Mouse (Mus musculus) kidney, postnatal 0 days (tissue): ENCODE data around the gene Olfr777. TPM values are rescaled to one million over a fixed set of nuclear protein-coding genes. Genes with fewer than 3 reads are reported as not detected.
"Not testable (repeated sequence)": the region's sequence is repeated elsewhere in the genome, so short reads cannot be mapped to it uniquely, and the experiment has no call there.

ENCODE experiments used
- ATAC-seq: fragments of 200-750 bp; cut with Nextera tagmentation; replicated peaks from 2 replicates; pipeline ENCODE4 v1.8.0; 2017; ENCODE audit warnings: low read depth, moderate number of reproducible peaks, moderate TSS enrichment, moderate library complexity; ENCODE audit not compliant: low FRiP score
- DNase-seq: peaks from one replicate; pipeline ENCODE4 v3.0.0-alpha.2; 2016; ENCODE audit warnings: low spot score
- H3K27ac ChIP-seq: fragments of 300-500 bp; sonication (generic); 2 replicates; pipeline ENCODE4 v1.5.1; 2014; ENCODE audit warnings: mild to moderate bottlenecking
- H3K27me3 ChIP-seq: fragments of 300-500 bp; sonication (generic); 2 replicates; pipeline ENCODE4 v1.6.1; 2014; ENCODE audit warnings: low read length, mixed read lengths; ENCODE audit not compliant: insufficient read depth
- H3K36me3 ChIP-seq: fragments of 300-500 bp; sonication (generic); 2 replicates; pipeline ENCODE4 v1.6.1; 2014; ENCODE audit warnings: low read length, mixed read lengths; ENCODE audit not compliant: insufficient read depth
- H3K4me1 ChIP-seq: fragments of 300-500 bp; sonication (generic); replicated peaks from 2 replicates; pipeline ENCODE4 v1.6.1; 2014; ENCODE audit warnings: antibody characterized with exemption, low read length, mixed read lengths; ENCODE audit not compliant: insufficient read depth
- H3K4me2 ChIP-seq: fragments of 300-500 bp; sonication (generic); 2 replicates; pipeline ENCODE4 v1.6.1; 2014; ENCODE audit warnings: mild to moderate bottlenecking, low read length, moderate library complexity, mixed read lengths
- H3K4me3 ChIP-seq: fragments of 300-500 bp; sonication (generic); replicated peaks from 2 replicates; pipeline ENCODE4 v1.5.1; 2014; ENCODE audit warnings: low read depth, low read length
- H3K9ac ChIP-seq: fragments of 300-500 bp; sonication (generic); 2 replicates; pipeline ENCODE4 v1.6.1; 2014; ENCODE audit warnings: low read depth, low read length
- H3K9me3 ChIP-seq: fragments of 300-500 bp; sonication (generic); replicated peaks from 2 replicates; pipeline ENCODE4 v1.6.1; 2016; ENCODE audit warnings: low read length, inconsistent platforms, mixed read lengths
- CTCF ChIP-seq: IDR thresholded peaks from 2 replicates; pipeline ENCODE4 v1.5.1; 2016; ENCODE audit warnings: antibody characterized with exemption, low read depth, mild to moderate bottlenecking, moderate library complexity
- WGBS: fragments of 180-500 bp; shearing (Covaris S2); extraction: QIAGEN DNeasy Blood & Tissue Kit; methylation state at CpG from one replicate; pipeline ENCODE4 v1.1.7; 2014; 5-methylcytosine and 5-hydroxymethylcytosine counted together
- polyA plus RNA-seq: library from polyadenylated mRNA; unstranded; fragments of >200 nt; fragmentation: Nextera tagmentation; extraction: Ambion mirVana; gene quantifications from 2 replicates; pipeline ENCODE4 v1.2.1, GENCODE M21; 2015

Gene Olfr777
- not detected in 2 replicates for polyA plus RNA-seq

GRCm38 (mm10) chr10:129271081-129271535, at the start of gene Olfr777:
Olfr777 (minus strand) TSS chr10:129271485.
- no peaks in the 10 kb centered on the region for H3K9me3 ChIP-seq
- H3K9ac ChIP-seq: no peak within 1 kb of the TSS
- no peaks in the 10 kb centered on the region for H3K4me1 ChIP-seq
- no peaks in the 10 kb centered on the region for H3K27me3 ChIP-seq
- no peaks in the 10 kb centered on the region for H3K36me3 ChIP-seq
- H3K27ac ChIP-seq: no peak within 1 kb of the TSS
- WGBS: 89% methylated on average over 2 of the region's 2 CpGs
- no peak for DNase-seq
- H3K4me2 ChIP-seq: no peak within 1 kb of the TSS
- ATAC-seq: no peak
- TF ChIP-seq CTCF: no peak
- no peak within 1 kb of the TSS for H3K4me3 ChIP-seq

GRCm38 (mm10) chr10:129317817-129318216, 46.5 kb upstream of the Olfr777 start, which contains the start of gene Olfr780:
Olfr780 (plus strand) TSS chr10:129318117.
- Histone ChIP-seq H3K4me2 (no peak within 1 kb of the TSS), H3K36me3 (no peaks in the 10 kb centered on the region), H3K4me3 (no peak within 1 kb of the TSS), H3K4me1 (no peaks in the 10 kb centered on the region), H3K27ac (no peak within 1 kb of the TSS), H3K9ac (no peak within 1 kb of the TSS), H3K27me3 (no peaks in the 10 kb centered on the region), H3K9me3 (no peaks in the 10 kb centered on the region)
- 81% methylated on average over 3 of the region's 3 CpGs for WGBS
- no peak for DNase-seq
- TF ChIP-seq CTCF: no peak
- ATAC-seq: no peak

GRCm38 (mm10) chr10:129313521-129313920, 42.2 kb upstream of the Olfr777 start:
- H3K4me3 ChIP-seq, H3K27ac ChIP-seq, H3K27me3 ChIP-seq, H3K9ac ChIP-seq, H3K9me3 ChIP-seq, H3K4me1 ChIP-seq, DNase-seq, H3K36me3 ChIP-seq, ATAC-seq, H3K4me2 ChIP-seq: not testable (repeated sequence)
- WGBS: no CpG with 5 or more reads among the region's 1 CpGs

GRCm38 (mm10) chr10:129312973-129313372, 41.7 kb upstream of the Olfr777 start:
- H3K9me3 ChIP-seq, H3K27me3 ChIP-seq, DNase-seq, ATAC-seq, H3K4me3 ChIP-seq, H3K4me2 ChIP-seq, H3K36me3 ChIP-seq, H3K27ac ChIP-seq, H3K4me1 ChIP-seq, H3K9ac ChIP-seq: not testable (repeated sequence)
- 43% methylated on average over 1 of the region's 1 CpGs for WGBS

GRCm38 (mm10) chr10:129258827-129259226, 12.5 kb downstream of the Olfr777 start, which contains the start of gene Olfr776:
Olfr776 (plus strand) TSS chr10:129259127.
- no peak within 1 kb of the TSS for H3K27ac ChIP-seq
- TF ChIP-seq CTCF: no peak
- no peak for DNase-seq
- H3K27me3 ChIP-seq: no peaks in the 10 kb centered on the region
- H3K4me3 ChIP-seq: no peak within 1 kb of the TSS
- H3K9me3 ChIP-seq: no peaks in the 10 kb centered on the region
- H3K9ac ChIP-seq: no peak within 1 kb of the TSS
- H3K36me3 ChIP-seq: no peaks in the 10 kb centered on the region
- ATAC-seq: no peak
- no peak within 1 kb of the TSS for H3K4me2 ChIP-seq
- H3K4me1 ChIP-seq: no peaks in the 10 kb centered on the region

- no peak for TF ChIP-seq CTCF
- Histone ChIP-seq H3K36me3 (no peaks in the 10 kb centered on the region), H3K4me3 (no peak within 1 kb of the TSS), H3K9ac (no peak within 1 kb of the TSS), H3K4me2 (no peak within 1 kb of the TSS), H3K27me3 (no peaks in the 10 kb centered on the region), H3K9me3 (no peaks in the 10 kb centered on the region), H3K27ac (no peak within 1 kb of the TSS), H3K4me1 (no peaks in the 10 kb centered on the region)
- no peak for DNase-seq
- WGBS: 60% methylated on average over 3 of the region's 3 CpGs
- no peak for ATAC-seq
These were observed 23.2 kb downstream of the Olfr777 start, which contains the start of gene Olfr775 for GRCm38 (mm10) chr10:129248112-129248511. Olfr775 (plus strand) TSS chr10:129248412.

GRCm38 (mm10) chr10:129235904-129236303, 35.4 kb downstream of the Olfr777 start, which contains the start of gene Olfr774:
Olfr774 (plus strand) TSS chr10:129236204.
- Histone ChIP-seq H3K9ac (no peak within 1 kb of the TSS), H3K9me3 (no peaks in the 10 kb centered on the region), H3K27me3 (no peaks in the 10 kb centered on the region), H3K4me2 (no peak within 1 kb of the TSS), H3K36me3 (no peaks in the 10 kb centered on the region), H3K4me3 (no peak within 1 kb of the TSS), H3K4me1 (no peaks in the 10 kb centered on the region), H3K27ac (no peak within 1 kb of the TSS)
- DNase-seq (no peak), ATAC-seq (no peak)
- no peak for TF ChIP-seq CTCF
- 69% methylated on average over 2 of the region's 2 CpGs for WGBS
